Mouse (Mus musculus) stomach, embryonic 14.5 days (tissue): ENCODE results near the gene Ppp1r12b. TPM values are rescaled to one million over a fixed set of nuclear protein-coding genes. Genes with fewer than 3 reads are reported as not detected.

ENCODE experiments used
- ATAC-seq: fragments of 200-750 bp; cut with Nextera tagmentation; 2 replicates; pipeline ENCODE4 v1.8.0; 2017; ENCODE audit warnings: low read depth, moderate TSS enrichment; ENCODE audit not compliant: insufficient number of reproducible peaks, insufficient read depth, low FRiP score
- H3K27ac ChIP-seq: fragments of 300-500 bp; sonication (generic); 2 replicates; pipeline ENCODE4 v1.5.1; 2014; ENCODE audit warnings: mild to moderate bottlenecking, low read length, moderate library complexity, mixed read lengths
- H3K27me3 ChIP-seq: fragments of 300-500 bp; sonication (generic); 2 replicates; pipeline ENCODE4 v1.6.1; 2014; ENCODE audit warnings: low read length, control low read depth, mixed read lengths; ENCODE audit not compliant: control insufficient read depth, insufficient read depth
- H3K36me3 ChIP-seq: fragments of 300-500 bp; sonication (generic); 2 replicates; pipeline ENCODE4 v1.6.1; 2014; ENCODE audit warnings: mild to moderate bottlenecking, control low read depth, low read length, moderate library complexity, mixed read lengths; ENCODE audit not compliant: control insufficient read depth, insufficient read depth
- H3K4me1 ChIP-seq: fragments of 300-500 bp; sonication (generic); 2 replicates; pipeline ENCODE4 v1.6.1; 2014; ENCODE audit warnings: low read length, control low read depth, mixed read lengths; ENCODE audit not compliant: control insufficient read depth, insufficient read depth
- H3K4me2 ChIP-seq: fragments of 300-500 bp; sonication (generic); replicated peaks from 2 replicates; pipeline ENCODE4 v1.6.1; 2014; ENCODE audit warnings: low read depth, low read length, control low read depth
- H3K4me3 ChIP-seq: fragments of 300-500 bp; sonication (generic); 2 replicates; pipeline ENCODE4 v1.5.1; 2014; ENCODE audit warnings: low read depth, low read length, control low read depth
- H3K9ac ChIP-seq: fragments of 300-500 bp; sonication (generic); replicated peaks from 2 replicates; pipeline ENCODE4 v1.6.1; 2014; ENCODE audit warnings: low read depth, mild to moderate bottlenecking, control low read depth, low read length, moderate library complexity, mixed read lengths
- H3K9me3 ChIP-seq: fragments of 300-500 bp; sonication (generic); 2 replicates; pipeline ENCODE4 v1.6.1; 2016; ENCODE audit warnings: low read depth, low read length, control low read depth; ENCODE audit not compliant: control insufficient read depth
- WGBS: fragments of 180-500 bp; shearing (Covaris S2); extraction: QIAGEN DNeasy Blood & Tissue Kit; methylation state at CpG from one replicate; pipeline ENCODE4 v1.1.7; 2014; 5-methylcytosine and 5-hydroxymethylcytosine counted together
- polyA plus RNA-seq: library from polyadenylated mRNA; unstranded; fragments of >200 nt; fragmentation: Nextera tagmentation; extraction: Ambion mirVana; gene quantifications from 2 replicates; pipeline ENCODE4 v1.2.1, GENCODE M21; 2014

The Ppp1r12b gene
- polyA plus RNA-seq, 1 experiment from 2014 or later, result 28.9 TPM

DNA sequence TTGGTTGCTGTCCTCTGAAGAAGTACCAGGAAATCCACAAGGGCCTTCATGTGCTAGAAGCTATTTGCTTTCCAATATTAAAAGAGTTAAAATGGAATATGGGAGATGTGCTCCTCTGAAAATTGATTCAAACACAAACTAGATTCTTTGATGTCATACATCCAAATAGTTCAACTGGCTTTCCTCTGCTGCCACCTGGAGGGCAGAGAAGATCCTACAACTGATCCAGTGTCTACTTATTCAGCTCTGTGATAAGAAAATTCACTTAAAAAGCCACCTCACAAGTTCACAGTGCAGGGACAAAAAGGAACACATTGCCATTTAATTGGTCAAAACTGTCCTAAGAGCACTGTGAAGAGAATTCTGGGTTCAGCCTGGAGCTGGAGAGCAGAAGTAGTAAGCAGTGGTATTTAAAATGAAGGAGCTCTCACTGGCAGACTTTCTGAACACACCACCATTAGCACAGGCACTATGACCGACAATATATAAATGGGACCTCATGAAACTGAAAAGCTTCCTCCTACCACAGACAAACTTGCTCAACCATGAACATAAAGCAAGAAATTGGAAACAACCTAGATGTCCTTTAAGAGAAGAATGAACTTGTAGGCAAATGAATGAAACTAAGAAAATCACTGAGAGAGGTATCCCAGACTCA is 101.3 kb downstream of the Ppp1r12b start:
- H3K9ac ChIP-seq, result no peak overlapping the region
- 91% methylated on average over 1 of the region's 1 CpGs for WGBS
- H3K4me3 ChIP-seq, result no peak overlapping the region
- no peak overlapping the region for H3K4me2 ChIP-seq
- no peak for ATAC-seq
- H3K9me3 ChIP-seq, result no peaks in the 10 kb centered on the region
- no peak overlapping the region for H3K27ac ChIP-seq
- H3K4me1 ChIP-seq, result 0 out of 2 replicates have a peak, but pooled peaks cover 4% of the 10 kb centered on the region
- no peaks in the 10 kb centered on the region; the same call in 1 of the 2 replicates for H3K36me3 ChIP-seq
- H3K27me3 ChIP-seq, result no peaks in the 10 kb centered on the region

DNA sequence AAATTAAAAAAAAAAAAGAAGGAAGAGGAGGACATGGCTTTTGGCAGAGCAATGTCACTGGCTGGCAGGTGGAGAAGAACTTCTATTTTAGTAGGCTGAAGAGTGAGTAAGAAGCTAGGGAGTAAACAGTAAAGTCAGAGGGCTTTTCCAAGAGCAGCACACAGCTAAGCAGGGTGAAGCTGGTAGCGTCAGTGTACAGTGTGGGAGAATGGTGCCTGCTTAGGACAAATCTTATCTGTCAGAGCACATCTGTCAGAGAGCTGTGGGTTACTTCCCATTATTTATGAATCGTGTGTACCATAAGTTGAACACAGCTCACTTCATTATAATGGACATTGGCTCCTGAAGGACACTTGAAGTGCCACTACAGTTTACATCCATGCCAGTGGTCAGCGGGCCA is 102.9 kb downstream of the Ppp1r12b start:
- H3K4me3 ChIP-seq, result no peak overlapping the region

DNA sequence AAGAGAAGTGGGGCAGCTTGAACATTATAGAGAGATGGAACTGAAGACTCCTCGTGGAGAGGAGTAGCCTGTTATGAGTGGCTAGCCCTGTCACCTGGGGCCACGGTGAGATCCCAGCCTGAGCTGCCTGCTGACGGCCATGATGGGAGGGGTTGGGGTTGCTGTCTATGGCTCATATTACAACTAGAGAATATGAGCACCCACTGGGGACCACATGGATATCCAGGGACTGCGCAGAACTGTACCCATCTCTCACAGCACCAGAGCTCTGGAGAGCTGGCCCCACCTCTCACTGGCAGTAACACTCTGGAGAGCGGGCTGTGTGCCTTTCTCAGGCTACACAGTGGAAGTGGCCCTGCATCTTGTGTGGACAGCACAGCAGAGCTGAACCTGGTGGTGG is 104.5 kb downstream of the Ppp1r12b start:
- whole genome bisulfite sequencing, result 87% methylated on average over 5 of the region's 5 CpGs
- no peak overlapping the region for H3K4me3 ChIP-seq
- ATAC-seq, result no peak

More for the DNA sequence above, 102.9 kb downstream of the Ppp1r12b start:
- no peak overlapping the region for H3K4me2 ChIP-seq
- no peak for ATAC-seq
- H3K9me3 ChIP-seq, result no peaks in the 10 kb centered on the region
- H3K9ac ChIP-seq, result no peak overlapping the region
- no peak overlapping the region for H3K27ac ChIP-seq
- no peaks in the 10 kb centered on the region for H3K4me1 ChIP-seq
- H3K27me3 ChIP-seq, result no peaks in the 10 kb centered on the region
- WGBS, result 89% methylated on average over 3 of the region's 3 CpGs
- no peaks in the 10 kb centered on the region for H3K36me3 ChIP-seq

DNA sequence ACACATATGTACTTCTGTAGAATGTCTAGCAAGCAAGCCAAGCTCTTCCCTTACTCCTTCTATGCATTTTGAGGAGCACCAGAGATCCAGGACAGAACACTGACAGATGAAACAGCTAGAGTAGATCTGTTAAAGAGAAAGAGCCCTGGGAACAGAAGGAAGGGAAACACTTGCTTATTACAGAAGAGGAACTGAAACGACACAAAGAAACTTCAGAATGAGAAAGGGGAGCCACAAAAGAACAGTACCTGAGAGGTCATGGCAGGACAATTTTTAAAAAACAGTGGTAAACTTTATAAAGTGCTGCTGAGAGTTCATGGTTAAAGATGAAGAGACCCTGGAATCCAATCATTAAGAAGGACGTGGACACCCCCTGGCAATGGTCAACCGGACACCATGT is 105.4 kb downstream of the Ppp1r12b start:
- 94% methylated on average over 3 of the region's 3 CpGs for WGBS
- Histone ChIP-seq H3K27me3 (no peaks in the 10 kb centered on the region), H3K27ac (no peak overlapping the region)

More for the DNA sequence above, 104.5 kb downstream of the Ppp1r12b start:
- no peaks in the 10 kb centered on the region for H3K27me3 ChIP-seq
- no peaks in the 10 kb centered on the region for H3K36me3 ChIP-seq
- no peak overlapping the region for H3K4me2 ChIP-seq
- H3K4me1 ChIP-seq, result no peaks in the 10 kb centered on the region
- no peaks in the 10 kb centered on the region for H3K9me3 ChIP-seq
- H3K9ac ChIP-seq, result no peak overlapping the region
- H3K27ac ChIP-seq, result no peak overlapping the region

DNA sequence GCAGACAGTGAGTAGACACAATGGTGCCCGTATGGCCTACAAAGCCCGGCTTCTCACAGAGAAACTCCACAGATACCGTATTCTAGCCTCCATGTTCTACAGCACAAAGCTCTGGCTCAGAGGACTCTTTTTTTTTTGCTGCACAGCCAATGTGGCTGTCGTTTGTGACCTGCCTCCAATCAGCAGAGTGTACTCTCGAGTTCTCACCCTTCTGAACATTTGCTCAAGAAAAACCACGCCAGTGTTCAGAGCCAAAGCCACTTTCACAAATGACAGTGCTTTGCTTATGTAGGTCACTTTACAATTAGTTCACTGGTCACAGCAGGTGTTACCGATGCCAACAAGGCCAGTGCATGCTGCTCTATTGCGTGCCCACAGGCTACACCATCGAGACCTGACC is 107.9 kb downstream of the Ppp1r12b start:
- WGBS, result 84% methylated on average over 9 of the region's 9 CpGs
- Histone ChIP-seq H3K9ac (no peak overlapping the region), H3K4me3 (no peak overlapping the region), H3K36me3 (no peaks in the 10 kb centered on the region), H3K4me2 (no peak overlapping the region), H3K9me3 (no peaks in the 10 kb centered on the region), H3K27ac (no peak overlapping the region), H3K4me1 (no peaks in the 10 kb centered on the region), H3K27me3 (no peaks in the 10 kb centered on the region)
- ATAC-seq, result no peak

More for the DNA sequence above, 105.4 kb downstream of the Ppp1r12b start:
- H3K36me3 ChIP-seq, result no peaks in the 10 kb centered on the region
- H3K4me2 ChIP-seq, result no peak overlapping the region
- H3K9ac ChIP-seq, result no peak overlapping the region
- H3K4me1 ChIP-seq, result no peaks in the 10 kb centered on the region
- no peaks in the 10 kb centered on the region for H3K9me3 ChIP-seq
- ATAC-seq, result no peak
- no peak overlapping the region for H3K4me3 ChIP-seq

DNA sequence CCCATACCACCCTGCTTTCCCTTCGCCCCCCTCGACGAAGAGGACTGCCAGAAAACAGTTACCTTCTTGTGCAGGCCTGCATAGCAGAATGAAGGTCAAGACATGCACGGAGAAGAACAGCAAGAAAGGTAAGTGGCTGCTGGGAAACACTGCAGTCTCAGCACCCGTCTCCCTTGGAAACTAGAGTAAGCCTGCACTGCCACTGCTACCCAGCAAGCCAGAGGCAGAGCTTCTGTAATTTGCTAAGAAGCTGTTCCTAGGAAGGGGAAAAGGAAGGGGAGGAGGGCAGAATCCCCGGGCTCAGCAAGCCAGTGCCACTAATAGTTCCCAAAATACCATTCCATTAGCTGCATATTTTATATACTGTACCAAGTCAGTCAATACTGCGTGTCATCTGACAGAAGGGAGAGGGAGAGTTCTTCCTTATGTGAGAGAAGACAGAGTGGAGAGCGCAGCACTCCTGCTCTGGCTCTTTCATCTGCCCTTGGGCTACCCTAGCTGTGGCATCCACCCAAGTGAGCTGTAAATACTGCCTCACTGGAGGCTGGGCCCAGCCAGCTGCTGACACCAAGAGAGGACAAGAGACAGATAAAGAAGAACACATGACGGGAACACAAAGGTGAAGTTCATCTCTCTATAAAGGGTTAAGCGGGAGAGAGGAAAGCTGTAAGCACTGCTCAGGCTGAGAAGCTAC is 109.3 kb downstream of the Ppp1r12b start:
- no peaks in the 10 kb centered on the region for H3K27me3 ChIP-seq
- H3K4me2 ChIP-seq, result no peak overlapping the region
- no peaks in the 10 kb centered on the region for H3K4me1 ChIP-seq
- H3K9ac ChIP-seq, result no peak overlapping the region
- 80% methylated on average over 10 of the region's 10 CpGs for WGBS
- no peaks in the 10 kb centered on the region for H3K36me3 ChIP-seq
- ATAC-seq, result no peak
- no peak overlapping the region for H3K27ac ChIP-seq
- H3K4me3 ChIP-seq, result no peak overlapping the region
- no peaks in the 10 kb centered on the region for H3K9me3 ChIP-seq

DNA sequence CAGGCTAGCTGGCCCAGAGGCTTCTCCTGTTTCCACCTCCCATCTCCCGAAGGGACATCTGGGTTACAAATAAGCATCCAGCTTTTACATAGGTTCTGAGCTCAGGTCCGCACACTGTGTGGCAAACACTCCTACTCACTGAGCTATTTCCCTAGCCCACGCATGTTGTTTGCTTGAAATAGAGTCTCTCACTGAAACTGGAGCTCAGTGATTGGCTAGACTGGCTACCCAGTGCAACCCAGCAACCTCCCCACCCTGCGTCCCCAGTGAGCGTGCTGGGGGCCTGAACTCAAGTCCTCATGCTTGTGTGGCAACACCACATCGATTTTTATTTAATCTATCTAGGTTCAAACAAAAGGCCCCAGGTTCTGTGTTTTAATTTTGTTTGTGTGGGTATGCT is 112.4 kb downstream of the Ppp1r12b start:
- whole genome bisulfite sequencing, result 90% methylated on average over 6 of the region's 6 CpGs
- no peak overlapping the region for H3K9ac ChIP-seq
- H3K4me3 ChIP-seq, result no peak overlapping the region
- no peak overlapping the region for H3K4me2 ChIP-seq
- H3K9me3 ChIP-seq, result no peaks in the 10 kb centered on the region
- no peaks in the 10 kb centered on the region for H3K27me3 ChIP-seq
- ATAC-seq, result no peak
- no peaks in the 10 kb centered on the region for H3K36me3 ChIP-seq
- no peak overlapping the region for H3K27ac ChIP-seq
- H3K4me1 ChIP-seq, result no peaks in the 10 kb centered on the region

DNA sequence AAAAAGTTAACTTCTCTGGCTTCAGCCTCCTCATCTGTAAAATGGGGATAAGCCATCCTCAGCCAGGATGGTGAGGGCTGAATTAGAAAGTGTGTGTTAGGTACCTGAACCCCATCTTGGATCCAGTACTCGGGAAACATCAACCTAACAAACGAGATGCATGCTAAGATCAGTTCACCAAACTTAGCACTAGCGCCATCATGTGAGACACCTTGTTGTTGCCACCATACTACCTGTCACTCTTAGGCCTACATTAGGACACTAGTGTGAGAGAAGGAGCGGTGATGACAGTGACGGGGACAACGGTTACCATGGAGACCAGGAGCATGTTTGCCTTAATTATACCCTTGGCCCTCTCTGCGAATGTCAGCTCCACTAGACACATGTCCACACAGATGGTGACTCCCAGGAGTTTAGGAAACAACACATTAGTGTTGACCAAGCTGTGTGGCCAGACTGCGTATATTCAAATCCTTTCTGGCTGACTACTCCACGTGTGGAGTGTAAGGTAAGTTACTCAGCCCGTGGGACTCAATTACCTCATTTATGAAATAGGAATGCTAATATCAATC is 118.7 kb downstream of the Ppp1r12b start:
- H3K4me3 ChIP-seq, result no peak overlapping the region
- H3K4me2 ChIP-seq, result no peak overlapping the region
- no peak overlapping the region for H3K9ac ChIP-seq
- ATAC-seq, result no peak
- WGBS, result 87% methylated on average over 10 of the region's 10 CpGs
- no peak overlapping the region for H3K27ac ChIP-seq
- H3K9me3 ChIP-seq, result no peaks in the 10 kb centered on the region
- H3K27me3 ChIP-seq, result no peaks in the 10 kb centered on the region
- no peaks in the 10 kb centered on the region for H3K4me1 ChIP-seq
- H3K36me3 ChIP-seq, result peaks cover 20% of the 10 kb centered on the region; the same call in 1 of the 2 replicates
